Mouse (Mus musculus): Measurements from ENCODE around the gene Pak7. TPM values are rescaled to one million over a fixed set of nuclear protein-coding genes. Genes with fewer than 3 reads are reported as not detected.
A peak's percentile ranks its signal among the peaks of the same experiment; 100 is the strongest.
"Not testable (repeated sequence)": the region's sequence is repeated elsewhere in the genome, so short reads cannot be mapped to it uniquely, and the experiment has no call there.

Gene Pak7
- not detected in 2 replicates for total RNA-seq (2017)

DNA sequence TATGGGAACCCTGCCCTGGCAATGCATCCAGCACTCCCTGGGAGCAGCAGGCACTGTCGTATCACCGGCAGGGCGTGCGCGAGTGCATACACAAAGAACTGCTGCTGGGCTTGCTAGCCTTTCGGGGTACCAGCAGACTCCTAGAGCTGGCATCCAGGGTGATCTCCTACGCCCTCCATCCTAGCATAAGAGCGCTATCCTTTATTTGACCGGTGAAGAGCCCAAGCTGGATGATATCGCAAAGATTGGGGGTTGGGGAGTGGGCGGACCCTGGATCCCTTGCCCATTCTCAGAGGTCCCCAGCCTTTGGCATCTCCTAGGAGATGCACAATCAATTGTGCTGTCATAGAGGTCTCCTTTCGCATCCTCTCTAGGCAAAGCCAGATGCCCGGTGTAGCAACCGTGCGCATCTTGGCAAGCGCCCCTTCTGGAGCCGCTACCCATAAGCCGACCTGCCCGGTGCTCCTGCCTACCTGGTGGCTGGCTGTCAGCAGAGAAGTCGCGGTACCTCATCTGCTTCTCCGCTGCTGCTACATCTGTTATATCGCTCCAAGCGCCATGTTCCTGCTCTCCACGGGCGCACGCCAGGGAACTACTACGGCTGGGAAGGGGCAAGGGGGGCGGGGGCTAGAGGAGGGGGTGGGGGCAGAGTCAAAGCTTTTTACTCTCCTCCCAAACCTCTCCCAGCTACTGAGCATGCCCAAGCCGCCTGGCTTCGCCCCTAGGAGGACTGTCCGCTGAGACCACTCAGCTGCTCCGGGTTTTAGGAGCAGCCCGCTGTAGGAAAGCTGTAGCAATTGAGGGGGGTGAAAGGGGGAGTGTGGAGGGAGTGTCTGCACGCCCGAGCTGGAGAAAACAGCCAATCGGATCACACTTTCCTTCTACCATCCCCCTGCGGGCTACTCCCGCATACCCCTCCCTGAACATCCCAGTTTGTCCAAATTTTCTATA lies at the start of gene Pak7:
TSS of gene Pak7 (minus strand) at position 787 of the 951 bp plus-strand sequence.
- ATAC-seq (replicated peaks in 1 of 2; ENCODE audit: insufficient read depth in 1 of 2, low FRiP score in 2 of 2, low TSS enrichment in 1 of 2, low read depth in 1 of 2, poor library complexity in 2 of 2, severe bottlenecking in 2 of 2): 0 out of 4 replicates have a peak, but pooled peaks of 1 of the 2 experiments have one; percentile 32

DNA sequence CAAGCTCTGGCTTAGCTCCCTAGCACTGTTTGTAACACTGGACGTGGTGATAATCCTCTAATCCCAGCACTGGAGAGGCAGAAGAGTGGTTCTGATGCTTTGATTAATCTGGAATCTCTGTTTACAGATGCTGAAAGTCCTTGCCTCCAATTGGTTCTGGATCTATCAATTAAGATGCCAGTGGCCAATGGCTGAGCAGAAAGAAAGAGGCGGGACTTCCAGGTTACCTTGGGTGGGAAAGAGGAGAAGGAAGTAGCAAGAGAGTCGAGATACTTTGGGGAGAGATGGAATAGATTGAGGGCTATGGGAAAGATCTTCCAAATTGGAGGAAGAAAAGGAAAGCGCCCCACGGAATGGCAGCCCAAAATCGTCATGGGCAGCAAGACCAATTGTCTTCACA lies 37.8 kb upstream of the Pak7 start:
- no peak for ATAC-seq (replicated peaks in 1 of 2; ENCODE audit: insufficient read depth in 1 of 2, low FRiP score in 2 of 2, low TSS enrichment in 1 of 2, low read depth in 1 of 2, poor library complexity in 2 of 2, severe bottlenecking in 2 of 2)

DNA sequence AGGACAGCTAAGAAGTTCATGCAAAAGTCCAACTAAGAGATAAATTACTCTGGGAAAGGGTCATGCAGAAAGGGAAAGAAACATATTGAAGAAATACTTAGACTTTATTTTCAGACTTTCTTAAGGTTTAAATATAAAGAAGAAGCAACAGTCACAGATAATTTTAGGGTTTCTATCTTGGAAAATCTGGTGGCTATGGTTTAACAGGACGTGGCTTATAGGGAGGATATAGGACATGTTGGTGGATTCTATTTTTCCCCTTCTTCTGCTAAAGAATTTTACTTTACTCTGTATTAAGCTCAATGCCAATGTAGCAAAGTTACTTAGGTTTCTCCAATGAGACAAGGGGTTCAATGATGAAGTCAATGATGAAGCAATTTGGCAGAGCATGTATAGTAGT lies 31.8 kb upstream of the Pak7 start:
- no peak for ATAC-seq (replicated peaks in 1 of 2; ENCODE audit: insufficient read depth in 1 of 2, low FRiP score in 2 of 2, low TSS enrichment in 1 of 2, low read depth in 1 of 2, poor library complexity in 2 of 2, severe bottlenecking in 2 of 2)

DNA sequence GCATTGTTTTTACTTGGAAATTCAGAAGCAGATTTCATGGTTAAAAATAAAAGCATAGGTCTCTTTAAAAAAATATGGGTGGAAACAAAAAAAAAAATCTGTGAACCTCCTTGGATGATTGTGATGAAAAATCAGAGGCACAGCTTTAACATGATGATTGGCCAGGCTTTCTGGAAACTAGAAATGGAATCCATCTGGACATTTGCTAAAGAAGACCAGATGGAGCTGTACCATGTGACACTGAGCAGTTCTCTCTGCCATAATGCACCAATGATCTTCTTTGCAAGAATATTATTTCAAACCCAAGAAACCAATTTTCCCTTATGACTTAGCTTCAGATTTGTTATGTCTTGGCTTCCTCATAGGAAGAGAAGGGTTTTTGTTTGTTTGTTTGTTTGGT lies 28.6 kb upstream of the Pak7 start:
- no peak for ATAC-seq (replicated peaks in 1 of 2; ENCODE audit: insufficient read depth in 1 of 2, low FRiP score in 2 of 2, low TSS enrichment in 1 of 2, low read depth in 1 of 2, poor library complexity in 2 of 2, severe bottlenecking in 2 of 2)

DNA sequence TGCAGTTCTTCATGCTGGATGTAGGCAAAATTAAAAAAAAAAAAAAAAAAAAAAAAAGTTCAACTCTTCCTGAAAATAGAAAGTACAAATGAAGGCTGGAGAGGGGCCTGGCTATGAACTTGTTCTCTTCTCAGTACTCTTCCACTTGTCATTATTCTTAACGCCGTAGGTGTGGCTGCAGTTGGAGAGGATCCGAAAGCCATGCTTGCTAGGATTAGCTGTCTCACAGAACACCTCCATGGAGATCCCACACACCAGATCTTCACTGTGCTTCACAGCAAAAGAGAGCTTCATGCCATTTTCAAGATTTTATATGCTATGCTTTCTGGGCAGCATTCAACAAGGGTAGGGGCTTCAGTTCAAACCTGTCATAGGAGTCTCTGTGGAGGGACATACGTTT lies 14.8 kb upstream of the Pak7 start:
- ATAC-seq (replicated peaks in 1 of 2; ENCODE audit: insufficient read depth in 1 of 2, low FRiP score in 2 of 2, low TSS enrichment in 1 of 2, low read depth in 1 of 2, poor library complexity in 2 of 2, severe bottlenecking in 2 of 2): no peak

DNA sequence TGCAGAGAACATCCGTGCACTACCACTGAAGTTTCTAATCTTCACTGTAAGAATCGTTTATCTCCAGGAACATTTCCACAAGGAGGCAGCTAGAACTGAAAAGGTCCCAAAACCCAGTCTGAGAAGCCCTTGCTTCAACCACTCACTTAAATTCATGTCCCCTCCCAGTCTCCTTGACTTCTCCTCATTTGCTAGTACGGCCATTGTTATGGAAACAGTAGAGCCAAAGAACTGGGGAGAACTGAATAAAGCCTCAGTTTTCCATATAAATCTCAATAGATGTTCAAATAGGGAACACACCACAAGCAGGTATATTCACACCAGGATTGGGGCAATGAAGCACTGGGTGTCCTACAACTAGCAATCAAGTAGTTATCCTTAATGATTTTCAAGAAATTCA lies 12.4 kb downstream of the Pak7 start:
- no peak for ATAC-seq (replicated peaks in 1 of 2; ENCODE audit: insufficient read depth in 1 of 2, low FRiP score in 2 of 2, low TSS enrichment in 1 of 2, low read depth in 1 of 2, poor library complexity in 2 of 2, severe bottlenecking in 2 of 2)

DNA sequence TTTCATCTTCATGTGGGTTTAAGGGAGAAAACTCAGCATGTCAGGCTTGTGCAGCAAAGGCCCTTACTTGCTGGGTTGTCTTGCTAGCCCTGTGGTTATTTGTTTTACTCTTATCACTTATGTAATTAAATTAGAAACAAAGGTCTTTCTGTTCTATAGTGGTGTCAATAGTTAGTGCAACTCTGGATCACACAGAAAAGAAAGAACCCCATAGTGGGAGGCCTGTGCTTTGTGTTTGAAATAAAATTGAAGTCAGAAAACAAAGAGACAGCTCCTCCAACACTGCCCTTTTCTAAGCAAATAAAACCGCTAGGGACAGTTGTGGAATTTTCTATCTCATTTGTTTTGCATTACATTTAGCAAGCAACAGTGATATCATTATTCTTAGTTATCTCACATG lies 15.4 kb downstream of the Pak7 start:
- no peak for ATAC-seq (replicated peaks in 1 of 2; ENCODE audit: insufficient read depth in 1 of 2, low FRiP score in 2 of 2, low TSS enrichment in 1 of 2, low read depth in 1 of 2, poor library complexity in 2 of 2, severe bottlenecking in 2 of 2)

DNA sequence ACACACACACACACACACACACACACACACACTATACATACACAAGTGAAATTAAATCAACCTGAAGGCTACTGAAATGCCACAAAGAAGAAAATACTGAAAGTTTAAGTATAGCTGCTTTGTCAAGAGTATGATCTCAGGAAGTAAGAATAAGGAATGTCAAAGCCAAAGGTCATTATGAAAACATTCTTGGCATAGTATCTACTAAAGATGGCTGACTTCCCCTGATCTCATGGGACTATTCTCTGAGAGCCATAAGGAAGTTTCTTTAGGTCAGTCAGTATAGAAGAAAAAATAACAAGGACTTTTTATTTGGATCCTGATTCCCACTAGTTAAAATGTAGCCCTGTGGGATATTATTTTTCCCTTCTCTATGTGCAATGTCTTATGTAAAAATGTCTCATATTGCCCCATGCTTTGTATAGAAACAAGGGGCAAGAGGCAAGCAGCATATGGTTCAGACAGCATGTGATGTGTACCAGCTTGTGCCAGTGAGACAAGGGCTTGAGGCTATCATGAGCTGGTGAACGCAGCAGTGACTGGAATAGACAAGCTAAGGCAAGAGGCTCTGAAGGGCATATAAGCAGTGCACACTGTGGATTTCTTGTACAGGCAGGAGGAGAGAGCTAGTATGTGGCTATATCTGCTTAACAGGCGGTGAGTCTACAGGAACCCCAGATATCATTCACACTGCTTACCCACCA lies 36.2 kb downstream of the Pak7 start:
- ATAC-seq (replicated peaks in 1 of 2; ENCODE audit: insufficient read depth in 1 of 2, low FRiP score in 2 of 2, low TSS enrichment in 1 of 2, low read depth in 1 of 2, poor library complexity in 2 of 2, severe bottlenecking in 2 of 2): no peak

DNA sequence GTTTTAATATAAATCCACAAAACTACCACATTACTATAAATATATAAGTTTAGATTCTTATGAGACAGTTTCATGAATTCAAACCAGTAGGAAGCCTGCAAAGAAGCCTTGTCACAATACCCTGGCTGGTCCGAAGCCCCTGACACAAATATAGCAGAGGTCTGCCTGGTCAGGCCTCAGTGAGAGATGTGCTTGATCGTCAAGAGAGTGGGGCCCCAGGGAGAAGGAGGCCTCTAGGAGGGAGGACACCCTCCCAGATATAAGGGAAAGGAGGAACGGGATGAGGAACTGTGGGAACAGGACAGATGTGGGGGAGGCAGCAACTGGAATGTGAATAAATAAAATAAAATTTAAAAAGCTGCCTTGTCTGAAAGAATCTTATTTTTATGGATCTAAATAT lies 37.3 kb downstream of the Pak7 start:
- ATAC-seq (replicated peaks in 1 of 2; ENCODE audit: insufficient read depth in 1 of 2, low FRiP score in 2 of 2, low TSS enrichment in 1 of 2, low read depth in 1 of 2, poor library complexity in 2 of 2, severe bottlenecking in 2 of 2): no peak

DNA sequence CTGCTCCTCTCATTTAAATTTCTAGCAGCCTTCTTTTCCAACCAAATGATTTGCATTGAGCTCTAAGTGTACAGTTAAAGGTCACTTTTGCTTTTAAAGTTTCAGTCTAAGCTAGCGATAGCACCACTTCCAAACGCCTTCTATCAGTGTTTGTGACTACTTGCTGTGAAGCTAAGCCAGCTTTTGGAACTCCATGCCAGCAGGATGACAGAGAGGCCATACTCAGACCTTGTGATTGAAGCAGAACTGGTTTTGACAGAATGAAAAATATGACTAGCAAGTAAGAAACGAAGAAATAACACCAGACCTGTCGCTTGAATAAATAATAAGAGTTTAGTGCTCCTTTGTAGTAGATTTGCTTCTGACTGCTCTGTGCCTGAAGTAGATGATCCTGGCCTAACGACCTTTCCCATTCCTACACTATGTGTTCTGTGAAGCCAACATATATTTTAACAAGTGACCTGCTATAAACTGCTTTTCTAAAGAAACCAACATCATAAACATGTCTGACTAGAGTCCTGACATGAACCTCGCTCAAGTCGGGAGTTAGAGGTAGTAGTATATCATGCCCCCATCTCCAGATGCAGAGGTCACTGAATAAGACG lies 38.0 kb downstream of the Pak7 start:
- no peak for ATAC-seq (replicated peaks in 1 of 2; ENCODE audit: insufficient read depth in 1 of 2, low FRiP score in 2 of 2, low TSS enrichment in 1 of 2, low read depth in 1 of 2, poor library complexity in 2 of 2, severe bottlenecking in 2 of 2)

DNA sequence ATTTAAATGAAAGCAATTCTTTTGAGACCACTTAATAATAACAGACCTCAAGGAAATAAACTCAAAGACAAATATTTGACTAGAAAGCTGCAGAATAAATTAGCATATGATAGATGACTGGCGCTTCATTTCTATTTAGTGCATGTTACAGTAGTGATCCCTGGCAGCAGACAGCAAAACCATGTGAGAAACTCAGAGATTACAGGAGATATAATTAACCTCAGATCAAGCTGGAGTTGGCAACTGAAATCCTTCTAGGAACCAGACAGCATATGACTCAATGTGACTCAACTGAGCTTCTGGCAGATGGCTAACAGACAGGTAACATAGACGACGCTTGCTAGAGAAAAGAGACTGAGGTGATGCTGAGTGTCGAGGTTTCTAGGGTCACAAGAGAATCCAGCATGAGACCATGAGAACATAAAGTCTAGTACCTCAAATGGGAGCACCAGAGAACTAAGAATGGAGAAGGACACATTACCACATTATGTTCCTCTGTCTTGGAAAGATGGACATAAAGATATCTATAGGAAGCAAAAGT lies 43.5 kb downstream of the Pak7 start:
- not testable (repeated sequence) for ATAC-seq (replicated peaks in 1 of 2; ENCODE audit: insufficient read depth in 1 of 2, low FRiP score in 2 of 2, low TSS enrichment in 1 of 2, low read depth in 1 of 2, poor library complexity in 2 of 2, severe bottlenecking in 2 of 2)

DNA sequence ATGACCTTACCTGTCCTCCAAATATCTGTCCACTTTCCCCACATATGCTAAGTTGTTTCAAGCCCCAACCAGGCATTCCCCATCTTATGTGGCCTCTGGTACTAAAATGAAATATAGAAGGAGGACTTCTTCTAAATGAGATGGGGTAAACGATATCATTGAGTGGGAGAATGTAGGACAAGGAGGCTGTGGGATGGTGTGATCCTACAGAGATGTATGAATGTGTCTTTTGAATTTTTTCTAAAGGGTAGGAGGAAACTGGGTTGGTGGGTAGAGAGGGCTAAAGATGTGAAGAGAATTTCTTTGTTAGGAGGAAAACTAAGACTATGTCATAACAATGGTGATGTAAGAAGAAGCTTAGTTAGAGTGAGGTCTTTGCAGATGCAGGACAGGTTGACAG lies 57.8 kb downstream of the Pak7 start:
- ATAC-seq (replicated peaks in 1 of 2; ENCODE audit: insufficient read depth in 1 of 2, low FRiP score in 2 of 2, low TSS enrichment in 1 of 2, low read depth in 1 of 2, poor library complexity in 2 of 2, severe bottlenecking in 2 of 2): no peak

DNA sequence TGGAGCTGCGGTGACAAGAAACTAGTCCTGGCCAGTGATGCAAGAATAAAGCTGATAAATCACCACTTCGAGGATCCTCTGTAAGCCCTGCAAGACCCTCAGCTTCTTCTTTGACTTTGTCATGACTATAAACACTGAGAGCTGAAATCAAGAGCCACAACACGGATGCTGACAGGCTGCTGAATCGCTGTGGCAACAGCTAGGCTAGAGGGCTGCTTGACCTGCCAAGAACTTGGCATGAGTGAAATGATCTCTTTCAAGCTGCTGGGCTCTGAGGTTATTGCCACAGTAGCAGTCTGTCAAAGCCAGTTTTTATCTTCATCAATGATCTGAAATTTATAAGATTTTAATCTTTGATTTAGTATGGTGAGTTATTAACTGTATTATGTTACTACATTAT lies 62.1 kb downstream of the Pak7 start:
- ATAC-seq (replicated peaks in 1 of 2; ENCODE audit: insufficient read depth in 1 of 2, low FRiP score in 2 of 2, low TSS enrichment in 1 of 2, low read depth in 1 of 2, poor library complexity in 2 of 2, severe bottlenecking in 2 of 2): no peak

DNA sequence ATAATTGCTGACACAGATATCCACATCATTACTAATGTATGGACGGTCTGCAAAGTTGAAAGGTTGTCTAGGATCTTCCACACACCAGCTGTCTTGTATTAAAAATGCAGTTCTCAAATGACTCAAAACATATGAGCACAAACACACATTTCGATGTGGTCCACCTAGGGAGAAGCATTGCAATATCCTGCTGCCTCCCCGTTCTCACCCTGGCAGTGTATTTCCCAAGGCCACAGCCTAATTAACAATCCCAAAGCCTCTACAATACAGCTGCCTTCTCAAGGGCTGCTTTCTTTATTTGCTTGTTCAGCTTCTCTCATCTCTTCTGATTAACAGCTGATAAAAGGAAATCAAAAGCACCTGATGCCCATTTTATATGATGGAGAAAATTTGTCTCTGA lies 78.5 kb downstream of the Pak7 start:
- ATAC-seq (replicated peaks in 1 of 2; ENCODE audit: insufficient read depth in 1 of 2, low FRiP score in 2 of 2, low TSS enrichment in 1 of 2, low read depth in 1 of 2, poor library complexity in 2 of 2, severe bottlenecking in 2 of 2): no peak

DNA sequence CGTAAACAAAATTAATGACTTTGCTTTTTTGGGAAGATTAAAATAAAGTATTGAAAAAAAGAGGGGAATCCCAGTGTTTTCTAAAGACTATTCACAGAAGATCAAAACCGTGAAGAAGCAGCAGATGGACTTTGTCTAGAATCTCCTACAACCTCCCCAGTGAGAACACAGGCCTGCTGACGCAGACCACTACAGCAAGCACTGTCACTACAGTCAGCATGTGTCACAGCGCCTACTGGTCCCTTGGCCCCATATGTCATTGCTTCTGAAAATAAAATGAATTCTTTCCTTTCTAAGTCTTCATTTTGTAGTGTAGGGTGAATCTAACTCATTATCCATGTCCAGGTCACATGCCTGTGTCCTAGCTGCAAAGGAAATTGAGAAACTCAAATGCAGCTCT lies 79.0 kb downstream of the Pak7 start:
- no peak for ATAC-seq (replicated peaks in 1 of 2; ENCODE audit: insufficient read depth in 1 of 2, low FRiP score in 2 of 2, low TSS enrichment in 1 of 2, low read depth in 1 of 2, poor library complexity in 2 of 2, severe bottlenecking in 2 of 2)

DNA sequence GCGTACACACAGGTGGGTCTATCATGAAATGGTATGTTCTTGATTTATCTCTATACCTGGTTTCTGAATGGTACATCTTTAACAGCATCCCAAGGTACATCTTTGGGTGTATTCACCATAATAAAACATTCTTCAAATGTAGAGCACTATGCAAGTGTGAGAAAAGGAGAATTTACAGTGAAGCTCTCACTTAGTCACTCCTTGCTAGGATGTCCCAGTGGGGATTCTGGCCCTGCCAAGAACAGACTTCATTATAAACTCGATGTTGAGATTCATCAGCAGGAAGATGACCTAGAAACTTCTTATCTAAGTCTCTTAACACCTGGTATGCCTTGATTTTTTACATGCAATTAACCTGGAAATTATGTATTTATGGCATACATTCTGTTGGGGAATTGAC lies 85.6 kb downstream of the Pak7 start:
- no peak for ATAC-seq (replicated peaks in 1 of 2; ENCODE audit: insufficient read depth in 1 of 2, low FRiP score in 2 of 2, low TSS enrichment in 1 of 2, low read depth in 1 of 2, poor library complexity in 2 of 2, severe bottlenecking in 2 of 2)

DNA sequence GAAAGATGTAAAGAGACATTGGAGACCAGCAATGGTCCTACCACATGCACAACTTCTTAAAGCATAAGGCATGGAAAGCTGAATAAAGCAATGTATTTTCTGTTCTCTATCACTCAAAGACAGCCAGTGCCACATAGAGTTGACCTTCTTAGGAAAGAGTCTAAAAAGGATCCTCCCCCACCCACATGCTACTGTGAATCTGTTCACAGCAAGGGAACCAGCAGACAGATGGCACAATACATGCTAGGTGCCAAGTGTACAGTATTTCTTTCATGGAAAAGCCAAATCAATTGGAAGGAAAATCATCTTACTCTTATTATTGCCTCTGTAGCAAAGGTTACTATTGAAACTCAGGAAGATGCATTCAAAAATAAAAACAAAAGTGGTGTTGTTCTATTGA lies 86.4 kb downstream of the Pak7 start:
- ATAC-seq (replicated peaks in 1 of 2; ENCODE audit: insufficient read depth in 1 of 2, low FRiP score in 2 of 2, low TSS enrichment in 1 of 2, low read depth in 1 of 2, poor library complexity in 2 of 2, severe bottlenecking in 2 of 2): no peak

DNA sequence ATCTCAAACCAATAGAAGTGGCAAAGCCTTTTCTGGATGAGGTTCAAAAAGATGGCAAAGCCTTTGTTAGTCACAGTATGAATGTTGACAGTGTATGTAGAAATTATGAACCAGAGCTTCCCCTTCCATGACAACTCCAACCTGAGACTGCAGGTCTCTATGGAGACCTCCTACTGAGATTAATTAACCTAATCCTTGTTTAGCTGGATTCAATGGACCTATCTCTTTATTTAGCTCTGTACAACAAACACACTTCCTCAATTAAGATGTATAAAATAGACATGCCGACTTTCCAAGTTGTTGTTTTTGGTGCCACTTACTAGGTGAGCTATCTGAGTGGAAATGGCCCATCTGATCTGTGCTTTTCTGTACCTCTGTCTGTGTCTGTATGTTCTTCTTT lies 90.4 kb downstream of the Pak7 start:
- ATAC-seq (replicated peaks in 1 of 2; ENCODE audit: insufficient read depth in 1 of 2, low FRiP score in 2 of 2, low TSS enrichment in 1 of 2, low read depth in 1 of 2, poor library complexity in 2 of 2, severe bottlenecking in 2 of 2): no peak
